Mouse (Mus musculus) neural tube, embryonic 10.5 days (tissue): ENCODE results near the gene Lpcat1.
A peak's percentile ranks its signal among the peaks of the same experiment; 100 is the strongest.

Source experiments
- DNase-seq: peaks from one replicate; pipeline ENCODE4 v3.0.0-alpha.2; 2017; ENCODE audit warnings: low spot score; ENCODE audit errors: extremely low spot score

The Lpcat1 gene

DNA sequence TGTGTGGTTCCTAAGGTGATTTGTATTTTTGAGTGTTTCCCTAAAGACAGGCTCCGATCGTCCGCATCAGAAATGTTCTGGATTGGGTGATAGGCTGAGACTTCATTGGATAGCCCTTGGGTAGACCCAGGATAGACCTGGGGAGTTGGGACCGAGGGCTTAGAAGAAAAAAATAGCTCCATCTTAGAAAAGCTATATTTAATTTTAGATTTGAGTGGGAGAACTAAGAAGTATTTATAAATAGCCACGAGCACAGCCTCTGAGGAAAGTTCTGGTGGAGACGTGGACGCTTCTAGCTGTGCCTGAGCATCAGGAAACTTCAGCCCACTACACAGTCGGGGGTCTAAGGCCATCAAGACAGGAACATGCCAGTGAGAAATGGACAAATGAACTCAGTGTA lies 9.8 kb downstream of the Lpcat1 start:
- no peak for DNase-seq

DNA sequence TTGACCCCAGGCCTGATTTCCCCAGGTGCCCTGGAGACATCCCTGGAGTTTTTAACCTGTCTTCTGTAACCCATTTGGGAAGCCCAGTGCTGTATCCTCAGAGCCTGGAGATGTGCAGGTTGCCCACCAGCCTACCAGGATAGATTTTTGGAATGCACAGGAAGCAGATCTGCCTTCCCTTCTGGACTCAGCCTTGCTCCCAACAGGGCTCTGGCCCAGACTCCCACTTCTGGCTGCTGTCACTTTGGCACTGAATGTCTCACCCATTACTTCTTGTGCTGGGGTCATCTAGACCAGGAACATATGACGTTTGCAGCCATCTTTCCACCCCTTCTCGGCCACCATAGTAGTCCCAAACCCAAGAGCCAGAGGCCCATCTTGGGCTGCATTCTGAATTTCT lies 10.8 kb downstream of the Lpcat1 start:
- DNase-seq: no peak

DNA sequence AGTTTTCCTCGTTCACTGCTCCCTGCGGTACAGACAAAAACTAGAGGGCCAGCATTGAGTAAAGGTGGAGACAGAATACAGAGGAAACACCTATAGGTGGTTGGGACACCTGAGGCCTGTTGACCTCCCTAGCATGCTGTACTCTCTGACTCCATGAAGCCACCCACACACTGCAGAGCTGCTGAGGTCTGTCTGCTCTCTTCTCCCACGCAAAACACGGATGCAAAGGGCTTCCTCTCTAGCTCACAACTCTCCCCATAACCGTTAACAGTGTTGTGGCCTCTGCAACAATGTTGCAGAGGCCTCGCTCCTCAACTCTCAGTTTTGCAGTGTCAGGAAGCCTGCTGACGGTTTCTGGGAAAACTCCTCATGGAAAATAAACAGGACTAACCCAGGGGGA lies 15.5 kb downstream of the Lpcat1 start:
- DNase-seq: no peak

DNA sequence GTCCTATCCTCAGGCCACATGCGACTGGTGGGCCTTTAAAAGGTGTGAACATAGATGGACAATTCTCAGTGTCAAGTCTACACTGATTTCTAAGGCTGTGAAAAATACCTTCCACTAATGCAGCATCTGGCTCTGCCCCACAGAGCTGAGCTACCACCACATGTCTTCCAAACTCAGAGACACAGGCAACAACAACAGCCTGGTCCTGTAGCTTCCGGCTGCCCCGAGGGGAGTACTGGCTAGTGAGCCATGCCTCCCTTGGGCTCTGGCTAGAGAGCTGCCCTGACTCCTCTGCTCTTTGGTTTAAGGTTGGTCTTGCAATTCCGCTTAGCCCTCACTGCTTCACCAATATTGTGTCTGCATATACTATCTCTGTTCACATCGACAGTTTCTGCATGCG lies 16.3 kb downstream of the Lpcat1 start:
- no peak for DNase-seq

DNA sequence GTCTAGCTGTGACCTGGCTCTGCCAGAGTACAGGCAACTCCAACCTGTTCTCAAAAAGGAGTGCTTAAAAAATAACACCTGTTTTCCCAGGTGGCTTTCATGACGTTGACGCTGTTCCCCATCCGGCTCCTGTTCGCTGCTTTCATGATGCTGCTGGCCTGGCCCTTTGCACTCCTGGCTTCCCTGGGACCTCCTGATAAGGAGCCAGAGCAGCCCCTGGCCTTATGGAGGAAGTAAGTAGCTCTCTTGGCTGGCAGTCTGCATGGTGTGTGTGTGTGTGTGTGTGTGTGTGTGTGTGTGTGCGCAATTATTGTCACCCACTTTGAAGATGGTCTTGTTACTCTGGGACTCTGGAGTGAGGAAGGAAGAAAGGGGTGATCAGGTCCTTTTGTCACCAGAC lies 17.2 kb downstream of the Lpcat1 start:
- no peak for DNase-seq

DNA sequence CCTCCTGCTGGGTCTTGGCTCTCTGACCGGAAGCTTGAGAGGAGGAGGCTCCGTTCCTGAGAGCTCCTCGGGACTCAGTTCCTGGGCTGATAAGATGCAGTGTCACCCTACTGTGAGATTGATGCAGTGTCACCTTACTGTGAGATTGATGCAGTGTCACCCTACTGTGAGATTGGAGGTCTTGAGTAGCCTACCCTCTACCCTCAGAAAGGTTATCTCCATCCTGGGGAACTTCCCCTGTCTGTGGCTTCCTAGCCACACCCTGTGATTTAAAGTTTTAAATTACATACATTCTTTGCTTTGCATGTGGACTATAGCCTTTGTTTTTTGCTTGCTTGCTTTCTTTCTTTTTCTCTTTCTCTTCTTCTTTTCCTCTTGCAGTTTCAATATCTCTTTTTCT lies 21.1 kb downstream of the Lpcat1 start:
- DNase-seq: no peak

DNA sequence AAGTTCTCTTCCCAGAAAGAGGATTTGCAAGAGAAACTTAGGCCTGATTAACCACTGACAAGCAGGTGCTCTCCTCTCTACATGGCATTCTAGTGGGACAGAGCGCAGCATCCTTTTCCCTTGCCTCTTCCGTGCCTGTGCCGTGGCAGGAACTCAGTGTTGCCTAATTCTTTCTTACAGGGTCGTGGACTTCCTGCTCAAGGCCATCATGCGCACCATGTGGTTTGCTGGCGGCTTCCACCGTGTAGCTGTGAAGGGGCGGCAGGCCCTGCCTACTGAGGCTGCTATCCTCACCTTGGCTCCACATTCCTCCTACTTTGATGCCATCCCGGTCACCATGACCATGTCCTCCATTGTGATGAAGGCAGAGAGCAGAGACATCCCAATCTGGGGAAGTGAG lies 21.7 kb downstream of the Lpcat1 start:
- no peak for DNase-seq

DNA sequence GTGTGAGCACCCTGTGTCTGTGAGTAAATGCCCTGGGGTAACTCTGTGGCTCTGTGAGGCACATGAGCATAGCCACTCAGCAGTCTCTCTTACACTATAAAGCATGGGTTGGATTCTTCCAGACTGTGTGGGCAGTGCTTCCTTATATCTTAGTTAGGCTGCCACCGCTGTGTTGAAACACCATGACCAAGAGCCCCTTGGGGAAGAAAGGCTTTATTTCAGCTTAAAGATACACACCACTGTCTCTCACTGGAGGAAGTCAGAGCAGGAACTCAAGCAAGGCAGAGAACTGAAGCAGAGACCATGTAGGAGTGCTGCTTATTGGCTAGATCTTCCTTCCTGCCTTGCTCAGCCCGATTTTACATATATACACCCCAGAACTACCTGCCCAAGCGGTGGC lies 23.0 kb downstream of the Lpcat1 start:
- no peak for DNase-seq

DNA sequence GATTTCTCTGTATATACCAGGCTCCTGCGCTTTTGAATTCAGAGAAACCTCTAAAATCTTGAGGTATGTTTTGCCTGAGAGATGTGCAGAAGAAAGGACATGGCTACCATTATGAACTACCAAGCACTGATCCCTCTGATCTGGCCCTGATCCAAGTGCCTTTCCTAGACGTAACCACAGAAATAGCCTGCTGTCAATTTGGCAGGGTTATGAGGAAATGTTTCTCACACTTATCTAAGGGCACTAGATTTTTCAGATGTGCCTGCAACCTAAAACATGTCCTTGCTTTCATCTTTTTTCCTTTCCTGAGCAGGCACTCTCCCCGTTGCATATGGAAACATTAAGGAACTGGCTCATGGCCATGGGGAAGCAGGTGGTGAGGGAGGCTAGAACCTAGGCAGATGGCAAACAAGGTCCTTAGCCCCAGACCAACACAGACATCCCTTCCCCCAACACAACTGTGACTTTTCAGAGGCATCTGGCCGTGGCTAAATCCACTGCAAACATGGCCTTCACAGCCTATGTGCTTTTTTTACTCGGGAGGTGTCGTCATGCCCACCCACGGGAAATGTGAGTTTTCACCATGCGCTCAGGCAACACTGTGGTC lies 23.7 kb downstream of the Lpcat1 start:
- DNase-seq: no peak

DNA sequence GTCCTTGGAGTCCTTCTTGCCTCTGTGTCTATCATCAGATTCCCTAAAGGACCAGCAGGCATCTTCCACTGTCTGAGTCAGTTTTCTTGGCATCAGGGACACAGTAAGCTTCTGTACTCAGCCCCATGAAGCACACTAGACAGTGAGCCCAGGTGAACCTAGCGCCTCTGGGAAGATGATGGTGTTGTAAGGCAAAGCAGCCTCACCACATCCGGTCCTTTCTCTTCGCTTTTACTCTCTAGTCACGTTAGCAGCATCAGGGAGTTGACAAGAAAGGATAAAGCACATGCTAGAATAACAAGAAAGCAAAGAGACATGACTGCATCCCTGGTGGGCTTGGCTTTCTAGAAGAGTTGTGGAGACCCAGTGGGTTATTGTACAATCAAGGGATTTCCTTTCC lies 26.2 kb downstream of the Lpcat1 start:
- DNase-seq: no peak

DNA sequence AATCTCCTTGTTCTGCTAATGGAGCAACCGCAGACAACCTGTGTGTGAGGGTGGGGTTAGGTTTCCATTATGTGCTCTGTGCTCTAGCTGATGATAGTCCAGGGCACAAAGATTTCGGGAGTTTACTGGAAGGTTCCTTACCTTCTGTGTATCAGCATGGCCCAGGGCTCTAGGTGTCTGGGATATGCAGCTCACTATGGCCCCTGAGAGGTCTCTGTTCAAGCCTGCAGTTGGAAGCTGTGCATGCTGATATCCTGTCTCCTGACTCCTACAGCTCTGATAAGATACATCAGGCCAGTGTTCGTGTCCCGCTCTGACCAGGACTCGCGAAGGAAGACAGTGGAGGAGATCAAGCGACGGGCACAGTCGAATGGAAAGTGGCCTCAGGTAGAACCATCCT lies 27.5 kb downstream of the Lpcat1 start:
- DNase-seq: no peak

DNA sequence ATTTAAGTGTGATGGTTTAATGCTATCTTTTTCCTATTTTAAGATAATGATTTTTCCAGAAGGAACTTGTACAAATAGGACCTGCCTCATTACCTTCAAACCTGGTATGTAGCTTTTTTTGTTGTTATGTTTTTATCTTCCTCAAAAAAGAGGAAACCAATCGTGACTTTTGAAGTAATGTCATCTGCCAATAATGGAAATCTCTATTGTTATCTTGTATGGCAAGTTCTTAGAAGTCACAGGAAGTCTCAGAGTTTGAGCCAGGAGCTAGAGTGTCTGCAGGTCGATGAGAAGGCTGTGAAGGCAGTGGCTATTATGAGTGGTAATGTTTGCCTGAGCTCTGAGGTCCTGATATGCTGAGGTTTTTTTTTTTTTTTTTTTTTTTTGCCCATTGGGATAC lies 29.1 kb downstream of the Lpcat1 start:
- DNase-seq: no peak

DNA sequence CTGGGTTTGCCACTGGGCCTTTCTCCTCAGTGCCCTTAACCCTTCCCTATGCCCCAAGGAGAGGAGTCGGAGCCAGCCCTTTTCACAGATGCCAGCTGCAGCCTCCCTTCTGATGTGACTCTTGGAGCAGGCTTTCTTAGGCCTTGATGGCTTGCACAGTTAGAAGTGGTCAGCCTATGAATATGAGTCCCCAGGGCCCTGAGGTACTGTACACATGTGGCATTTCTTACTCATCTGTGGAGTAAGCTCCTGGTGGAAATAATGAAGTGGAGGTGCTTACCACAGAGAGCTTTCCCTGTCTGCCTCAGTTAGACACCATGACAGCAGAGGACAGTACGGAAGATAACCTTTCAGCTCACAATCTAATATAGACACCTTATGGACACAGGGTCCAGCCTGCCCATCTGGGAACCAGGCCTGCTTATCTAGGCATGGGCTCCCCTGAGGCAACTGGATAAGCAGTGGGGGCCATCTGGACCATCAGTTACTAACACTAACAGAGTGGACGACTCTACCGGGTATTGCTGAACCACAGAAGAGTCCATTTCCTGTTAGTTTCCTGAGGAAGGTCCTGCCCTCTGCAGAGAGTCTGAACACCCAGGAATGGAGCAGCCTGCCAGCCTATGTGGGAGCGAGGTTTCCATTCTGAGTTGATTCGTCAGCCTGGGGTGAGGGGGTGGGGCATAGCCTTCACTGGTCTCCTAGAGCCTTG lies 33.1 kb downstream of the Lpcat1 start:
- no peak for DNase-seq

DNA sequence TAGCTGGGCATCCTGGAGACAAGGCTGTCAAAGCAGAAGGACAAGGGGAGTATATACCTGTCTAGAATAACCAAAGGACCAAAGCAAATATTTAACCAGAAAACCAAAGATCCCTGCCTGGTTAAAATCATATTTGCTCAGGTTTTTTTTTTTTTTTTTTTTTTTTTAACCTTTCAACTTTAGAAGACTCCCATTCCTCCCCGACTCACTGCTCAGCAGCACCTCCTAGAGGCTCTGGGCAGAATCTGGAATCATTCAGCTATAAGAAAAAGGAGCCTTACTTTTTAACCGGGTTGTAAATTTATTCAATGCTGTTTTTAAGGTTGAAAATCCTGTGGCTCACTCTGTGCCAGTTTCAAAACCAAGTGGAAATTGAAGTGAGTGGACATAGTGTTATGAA lies 35.7 kb downstream of the Lpcat1 start:
- no peak for DNase-seq

DNA sequence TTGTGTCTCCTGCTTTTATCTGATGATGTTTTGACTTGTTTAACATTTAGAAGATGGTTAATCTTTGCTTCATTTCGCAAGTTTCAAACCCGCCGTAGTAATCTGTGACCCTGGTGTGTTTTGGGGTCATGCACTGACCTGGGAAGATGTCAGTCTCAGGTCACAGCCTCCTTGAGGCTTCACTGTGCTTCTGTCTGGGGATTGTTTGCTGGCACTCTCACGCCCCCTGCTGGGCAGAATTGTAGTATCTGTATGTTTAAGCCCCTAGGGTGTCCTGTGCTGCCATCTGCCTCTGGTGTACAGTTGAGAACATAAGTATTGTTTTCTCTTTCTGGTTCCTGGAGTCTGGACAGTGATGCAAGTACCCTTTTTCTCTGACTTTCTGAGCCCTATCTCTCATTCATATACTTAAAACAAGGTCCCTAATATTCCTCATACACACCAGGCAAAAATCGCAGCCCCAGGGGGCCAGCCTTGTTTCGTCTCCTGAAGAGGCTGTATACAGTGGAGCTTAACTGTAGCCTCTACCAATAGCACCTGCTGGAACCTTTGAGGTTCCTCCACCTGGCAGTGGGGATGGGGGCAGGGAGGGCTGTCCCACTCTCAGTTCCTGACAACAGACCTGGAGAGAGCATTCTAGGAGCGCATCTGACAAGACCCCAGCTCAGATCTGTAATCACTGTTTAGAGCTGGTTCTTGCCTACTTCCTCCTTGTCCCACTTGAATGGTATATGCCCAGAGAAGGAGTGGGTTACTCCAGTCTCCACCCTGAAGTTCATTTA lies 38.9 kb downstream of the Lpcat1 start:
- peak; percentile 73 for DNase-seq

DNA sequence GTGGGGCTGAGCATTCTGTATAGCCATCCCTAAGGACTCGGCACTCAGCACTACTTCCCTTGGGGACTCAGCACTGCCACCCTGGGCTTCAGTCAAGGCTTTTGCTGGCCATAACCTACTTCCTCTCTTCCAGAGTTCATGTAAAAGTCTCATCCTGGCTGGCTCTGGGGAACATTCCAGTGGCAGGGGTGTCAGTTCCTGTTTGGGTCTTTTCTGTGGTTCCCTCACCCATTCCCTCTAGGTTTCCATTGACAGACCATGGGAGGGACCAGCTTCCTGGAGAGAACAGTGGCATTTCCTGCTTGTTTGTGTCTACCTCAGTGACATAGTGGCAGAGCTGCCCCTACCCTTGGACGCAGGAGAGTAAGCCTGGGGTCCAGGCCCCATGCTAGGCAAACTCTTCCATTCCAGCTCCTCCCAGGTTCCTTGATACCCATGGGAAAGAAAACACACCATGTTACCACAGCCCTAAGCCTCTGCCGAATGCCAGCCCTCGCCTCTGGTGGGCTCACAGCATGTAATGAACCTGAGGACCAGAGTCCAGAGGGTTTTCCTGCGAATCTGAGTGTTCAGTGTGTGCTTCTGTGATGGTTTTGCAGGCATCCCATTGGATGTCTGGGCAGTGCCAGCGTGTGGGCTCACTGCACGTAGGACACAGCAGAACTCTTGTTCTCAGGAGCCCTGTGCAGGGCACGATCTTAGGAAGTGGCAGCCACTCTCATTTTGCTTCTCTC lies 42.0 kb downstream of the Lpcat1 start:
- no peak for DNase-seq

DNA sequence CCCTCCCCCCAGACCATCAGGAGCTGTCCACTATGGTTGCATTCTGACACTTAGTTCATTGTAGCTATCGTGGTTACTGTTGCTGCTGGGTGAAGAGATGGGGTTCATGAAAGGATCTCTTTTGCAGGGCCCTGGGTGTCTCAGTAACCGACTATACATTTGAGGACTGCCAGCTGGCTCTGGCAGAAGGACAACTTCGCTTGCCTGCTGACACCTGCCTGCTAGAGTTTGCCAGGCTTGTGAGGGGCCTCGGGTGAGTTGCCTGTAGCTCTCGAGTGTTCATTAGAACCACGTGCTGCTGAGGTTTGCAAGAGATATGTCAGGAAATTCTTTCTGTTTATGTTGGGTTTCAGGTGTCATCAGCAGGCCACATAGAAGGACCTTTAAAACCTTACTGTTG lies 42.9 kb downstream of the Lpcat1 start:
- no peak for DNase-seq

DNA sequence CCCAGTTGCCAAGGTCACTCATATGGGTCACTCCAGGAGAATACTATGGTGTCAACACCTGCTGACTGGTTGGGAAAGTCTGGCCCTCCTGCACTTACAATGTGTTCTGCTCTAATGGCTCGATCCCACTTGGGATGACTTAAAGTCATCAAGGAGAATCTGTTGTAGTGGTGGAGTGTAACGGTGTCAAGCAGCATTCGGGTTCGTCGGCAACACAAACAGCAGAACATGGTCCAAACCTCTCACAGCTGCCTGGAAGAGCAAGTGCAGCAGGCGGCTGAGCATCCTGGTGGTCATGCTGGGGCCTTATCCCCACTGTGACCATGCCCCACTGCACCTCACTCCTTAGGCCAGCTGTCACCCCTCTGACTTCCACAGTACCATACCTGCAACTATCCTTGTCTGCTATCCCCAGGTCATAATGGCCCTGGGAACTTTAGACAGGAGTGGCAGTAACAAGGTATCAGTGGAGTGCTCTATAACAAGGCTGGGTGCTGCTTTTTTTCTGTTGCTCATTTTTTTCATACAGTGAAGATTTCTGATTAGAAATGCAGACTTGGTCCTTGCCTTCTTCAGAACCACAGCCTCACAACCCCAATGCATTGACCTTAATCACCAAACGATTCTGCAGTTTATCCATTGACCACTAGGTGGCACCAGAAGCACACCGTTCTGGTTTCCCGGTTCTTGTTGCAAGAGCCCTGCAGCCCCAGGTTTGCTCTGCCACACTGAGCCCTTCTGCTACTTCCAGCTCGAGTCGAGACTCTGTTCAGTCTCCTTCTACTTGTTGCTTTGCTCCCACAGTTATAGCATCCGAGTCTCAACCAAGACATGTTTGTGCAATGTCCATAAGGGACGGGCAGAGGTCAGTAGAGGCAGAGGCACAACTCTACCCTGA lies 46.0 kb downstream of the Lpcat1 start:
- peak; percentile 81 for DNase-seq

DNA sequence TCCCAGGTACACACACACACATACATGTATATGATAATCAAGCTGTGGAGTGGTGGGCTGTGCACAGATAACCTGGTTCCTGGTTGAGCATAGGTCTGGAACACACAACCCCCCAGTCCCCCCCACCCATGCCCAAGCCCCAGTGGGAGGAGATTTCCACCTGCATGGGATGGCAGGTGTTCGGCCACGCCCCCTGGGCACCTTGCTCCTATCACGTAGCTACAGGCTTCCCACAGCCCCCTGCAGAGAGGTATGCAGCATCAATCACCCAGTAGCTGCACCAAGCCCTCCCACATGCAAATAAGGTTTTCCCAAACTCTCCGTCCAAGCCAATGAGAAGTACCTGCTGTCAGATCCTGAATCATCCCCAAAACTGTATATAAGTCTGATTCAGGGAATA lies 49.9 kb downstream of the Lpcat1 start:
- no peak for DNase-seq

DNA sequence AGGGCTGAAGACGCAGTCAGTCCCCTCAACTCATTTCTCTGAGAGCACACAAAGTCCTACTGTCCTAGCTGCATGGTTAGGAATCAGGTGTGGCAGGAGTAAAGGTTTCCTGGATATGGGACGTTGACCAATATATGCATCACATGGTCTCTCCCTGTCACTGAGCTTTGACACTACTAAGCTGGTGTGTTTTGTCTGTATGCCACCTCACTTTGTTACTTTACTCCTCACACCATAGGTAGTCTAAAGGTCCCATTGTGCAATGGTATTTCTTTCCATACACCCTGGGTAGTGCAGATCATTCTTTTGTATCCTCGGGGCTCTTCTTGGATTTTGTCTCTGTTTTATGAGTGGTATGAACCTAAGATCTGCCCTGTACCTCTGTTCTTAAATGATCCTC lies 66.7 kb downstream of the Lpcat1 start:
- DNase-seq: no peak

DNA sequence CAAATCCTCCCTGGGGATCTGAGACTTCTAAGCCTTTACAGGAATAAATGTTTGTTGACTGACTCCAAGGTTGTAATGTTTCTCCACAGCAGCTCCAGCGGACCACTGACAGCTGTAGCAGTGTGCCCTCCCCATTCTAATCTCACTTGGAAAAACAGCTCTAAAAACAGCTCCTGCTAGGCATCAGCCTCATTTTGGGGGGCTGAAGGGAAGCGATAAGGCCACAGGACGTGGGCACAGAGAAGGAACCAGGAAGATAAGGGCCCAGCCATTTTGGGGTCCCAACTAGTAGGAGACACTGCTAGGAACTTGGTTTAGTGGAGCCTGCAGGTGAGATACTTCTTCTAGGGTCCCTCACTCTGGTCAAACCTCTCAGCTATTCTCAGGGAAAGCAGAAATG lies 68.3 kb downstream of the Lpcat1 start:
- no peak for DNase-seq
